Mouse (Mus musculus): Measurements from ENCODE around the gene Adipoq. TPM values are rescaled to one million over a fixed set of nuclear protein-coding genes. Genes with fewer than 3 reads are reported as not detected.
"Not testable (repeated sequence)": the region's sequence is repeated elsewhere in the genome, so short reads cannot be mapped to it uniquely, and the experiment has no call there.

Gene Adipoq
- polyA plus RNA-seq, 1 experiment from 2014 or later, result not detected

DNA sequence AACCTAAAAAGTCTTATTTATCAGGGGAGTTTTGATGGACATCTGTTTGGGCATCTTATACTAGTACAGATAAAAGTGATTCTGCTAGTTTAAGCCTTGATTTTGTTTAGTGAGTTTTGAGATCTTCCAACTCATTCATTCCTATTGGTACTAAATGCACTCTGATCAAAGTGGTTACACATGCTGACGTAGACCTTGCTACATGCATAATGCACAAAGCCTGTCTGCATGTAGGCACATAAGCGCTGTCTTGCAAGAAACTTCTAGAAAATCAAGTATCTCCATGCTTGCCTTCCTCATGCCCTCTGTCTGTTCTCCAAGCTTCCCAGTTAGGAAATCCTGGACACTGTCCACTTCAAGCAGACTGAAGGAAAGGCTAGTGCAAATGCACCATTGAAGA is 31.5 kb downstream of the Adipoq start:
- Histone ChIP-seq H3K4me1 (replicated peaks; ENCODE audit: control insufficient read depth, insufficient read depth, low read length) (no peaks in the 10 kb centered on the region), H3K9me3 (ENCODE audit: control insufficient read depth, low read length) (no peaks in the 10 kb centered on the region), H3K4me2 (ENCODE audit: low read length) (no peak overlapping the region), H3K27me3 (replicated peaks; ENCODE audit: control insufficient read depth, insufficient read depth, low read length) (no peaks in the 10 kb centered on the region), H3K4me3 (ENCODE audit: low read depth, low read length) (no peak overlapping the region), H3K9ac (ENCODE audit: low read length) (no peak overlapping the region), H3K27ac (ENCODE audit: low read depth) (no peak overlapping the region), H3K36me3 (ENCODE audit: control insufficient read depth, insufficient read depth, low read length) (no peaks in the 10 kb centered on the region)
- WGBS, result 91% methylated on average over 2 of the region's 2 CpGs
- ATAC-seq (replicated peaks; ENCODE audit: low FRiP score, low TSS enrichment, low read depth) (no peak), DNase-seq (ENCODE audit: low spot score) (no peak)

DNA sequence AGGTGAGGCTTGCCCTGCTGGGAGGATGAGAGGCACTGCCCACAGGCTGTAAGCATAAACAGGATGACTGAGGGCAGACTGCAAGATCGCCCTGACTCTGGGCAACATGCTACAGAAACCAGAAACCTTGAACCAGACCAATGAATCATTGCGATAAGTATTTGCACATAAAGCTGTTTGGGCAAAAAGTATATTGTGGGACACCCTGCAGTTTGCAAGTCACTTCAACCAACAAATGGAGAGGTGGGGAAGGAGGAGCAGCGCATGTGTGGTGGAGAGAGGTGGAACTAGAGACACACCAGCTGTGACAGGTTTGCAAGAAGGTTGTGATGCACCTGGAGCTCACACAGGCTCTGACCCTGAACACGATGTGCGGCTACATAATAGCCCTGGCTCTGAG is 32.5 kb downstream of the Adipoq start:
- no peak overlapping the region for H3K27ac ChIP-seq (ENCODE audit: low read depth)
- H3K4me3 ChIP-seq (ENCODE audit: low read depth, low read length), result no peak overlapping the region
- H3K4me1 ChIP-seq (replicated peaks; ENCODE audit: control insufficient read depth, insufficient read depth, low read length), result no peaks in the 10 kb centered on the region
- ATAC-seq (replicated peaks; ENCODE audit: low FRiP score, low TSS enrichment, low read depth), result no peak
- no peaks in the 10 kb centered on the region for H3K27me3 ChIP-seq (replicated peaks; ENCODE audit: control insufficient read depth, insufficient read depth, low read length)
- WGBS, result 85% methylated on average over 5 of the region's 5 CpGs
- no peaks in the 10 kb centered on the region for H3K9me3 ChIP-seq (ENCODE audit: control insufficient read depth, low read length)
- no peaks in the 10 kb centered on the region for H3K36me3 ChIP-seq (ENCODE audit: control insufficient read depth, insufficient read depth, low read length)
- no peak for DNase-seq (ENCODE audit: low spot score)
- no peak overlapping the region for H3K4me2 ChIP-seq (ENCODE audit: low read length)
- H3K9ac ChIP-seq (ENCODE audit: low read length), result no peak overlapping the region

GRCm38 (mm10) chr16:23179436-23179835 is 33.1 kb downstream of the Adipoq start:
- not testable (repeated sequence) for H3K4me2 ChIP-seq (ENCODE audit: low read length); H3K4me1 ChIP-seq (replicated peaks; ENCODE audit: control insufficient read depth, insufficient read depth, low read length); H3K9me3 ChIP-seq (ENCODE audit: control insufficient read depth, low read length); H3K9ac ChIP-seq (ENCODE audit: low read length); H3K27me3 ChIP-seq (replicated peaks; ENCODE audit: control insufficient read depth, insufficient read depth, low read length); H3K4me3 ChIP-seq (ENCODE audit: low read depth, low read length); DNase-seq (ENCODE audit: low spot score); ATAC-seq (replicated peaks; ENCODE audit: low FRiP score, low TSS enrichment, low read depth); H3K27ac ChIP-seq (ENCODE audit: low read depth); H3K36me3 ChIP-seq (ENCODE audit: control insufficient read depth, insufficient read depth, low read length)
- WGBS, result 89% methylated on average over 18 of the region's 18 CpGs

- Histone ChIP-seq H3K36me3 (ENCODE audit: control insufficient read depth, insufficient read depth, low read length) (no peaks in the 10 kb centered on the region), H3K9ac (ENCODE audit: low read length) (no peak overlapping the region), H3K9me3 (ENCODE audit: control insufficient read depth, low read length) (no peaks in the 10 kb centered on the region), H3K27ac (ENCODE audit: low read depth) (no peak overlapping the region), H3K4me2 (ENCODE audit: low read length) (no peak overlapping the region), H3K4me3 (ENCODE audit: low read depth, low read length) (no peak overlapping the region), H3K4me1 (replicated peaks; ENCODE audit: control insufficient read depth, insufficient read depth, low read length) (no peaks in the 10 kb centered on the region), H3K27me3 (replicated peaks; ENCODE audit: control insufficient read depth, insufficient read depth, low read length) (no peaks in the 10 kb centered on the region)
- ATAC-seq (replicated peaks; ENCODE audit: low FRiP score, low TSS enrichment, low read depth), result no peak
- WGBS, result 64% methylated on average over 4 of the region's 4 CpGs
- DNase-seq (ENCODE audit: low spot score), result no peak
Measured at GRCm38 (mm10) chr16:23181054-23181453, 34.7 kb downstream of the Adipoq start.

DNA sequence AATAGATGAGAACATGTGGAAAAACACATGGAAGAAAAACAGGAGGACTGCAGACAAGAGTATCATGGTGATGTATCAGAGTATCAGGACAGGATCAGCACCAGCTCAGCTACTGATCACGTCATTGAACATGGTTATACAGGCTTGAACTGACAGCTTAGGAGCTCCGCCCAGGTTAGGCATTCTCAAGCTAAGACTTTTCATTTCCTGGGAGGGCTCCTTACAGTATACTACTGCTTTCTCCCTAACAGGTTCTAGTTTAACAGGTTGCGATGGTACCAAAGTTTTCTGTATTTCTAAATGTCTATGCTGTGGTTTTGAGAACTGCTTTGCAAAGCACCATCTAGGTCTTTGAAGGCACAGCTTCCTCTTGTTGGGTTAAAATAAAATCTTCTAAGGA is 35.2 kb downstream of the Adipoq start:
- 79% methylated on average over 3 of the region's 3 CpGs for WGBS
- Histone ChIP-seq H3K9ac (ENCODE audit: low read length) (no peak overlapping the region), H3K36me3 (ENCODE audit: control insufficient read depth, insufficient read depth, low read length) (no peaks in the 10 kb centered on the region), H3K27me3 (replicated peaks; ENCODE audit: control insufficient read depth, insufficient read depth, low read length) (no peaks in the 10 kb centered on the region), H3K4me3 (ENCODE audit: low read depth, low read length) (no peak overlapping the region), H3K27ac (ENCODE audit: low read depth) (no peak overlapping the region), H3K4me1 (replicated peaks; ENCODE audit: control insufficient read depth, insufficient read depth, low read length) (no peaks in the 10 kb centered on the region), H3K9me3 (ENCODE audit: control insufficient read depth, low read length) (no peaks in the 10 kb centered on the region), H3K4me2 (ENCODE audit: low read length) (no peak overlapping the region)
- no peak for ATAC-seq (replicated peaks; ENCODE audit: low FRiP score, low TSS enrichment, low read depth)
- no peak for DNase-seq (ENCODE audit: low spot score)

DNA sequence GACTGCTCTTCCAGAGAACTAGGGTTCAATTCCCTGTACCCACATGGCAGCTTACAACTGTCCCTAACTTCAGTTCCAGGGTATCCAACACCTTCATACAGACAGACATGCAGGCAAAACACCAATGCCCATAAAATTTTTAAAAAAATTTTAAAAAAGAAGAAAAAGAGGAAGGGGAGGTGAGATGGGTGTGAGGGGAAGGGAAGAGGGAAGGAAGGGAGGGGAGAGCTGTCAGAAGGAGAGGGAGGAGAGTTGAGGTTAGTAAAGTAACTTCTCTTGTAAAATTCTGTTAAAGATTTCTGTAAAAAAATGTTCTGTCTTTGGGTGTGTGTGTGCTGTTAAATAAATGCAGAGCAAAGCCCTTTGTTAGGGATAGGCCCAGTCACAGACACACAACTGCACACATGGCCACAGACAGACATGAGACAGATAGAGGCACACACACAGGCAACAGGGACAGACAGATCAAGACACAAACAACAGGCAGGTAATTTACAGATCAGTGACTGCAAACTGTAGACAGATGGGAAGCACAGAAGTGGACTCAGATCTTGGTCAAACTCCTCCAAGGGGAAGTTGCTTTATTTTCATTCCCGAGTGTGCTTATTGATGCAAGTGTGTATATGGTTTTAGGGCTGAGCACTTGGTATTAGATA is 35.7 kb downstream of the Adipoq start:
- Histone ChIP-seq H3K4me3 (ENCODE audit: low read depth, low read length) (no peak overlapping the region), H3K9ac (ENCODE audit: low read length) (no peak overlapping the region), H3K36me3 (ENCODE audit: control insufficient read depth, insufficient read depth, low read length) (no peaks in the 10 kb centered on the region), H3K27ac (ENCODE audit: low read depth) (no peak overlapping the region), H3K27me3 (replicated peaks; ENCODE audit: control insufficient read depth, insufficient read depth, low read length) (no peaks in the 10 kb centered on the region), H3K4me1 (replicated peaks; ENCODE audit: control insufficient read depth, insufficient read depth, low read length) (no peaks in the 10 kb centered on the region), H3K9me3 (ENCODE audit: control insufficient read depth, low read length) (no peaks in the 10 kb centered on the region), H3K4me2 (ENCODE audit: low read length) (no peak overlapping the region)
- 70% methylated on average over 1 of the region's 1 CpGs for WGBS
- no peak for ATAC-seq (replicated peaks; ENCODE audit: low FRiP score, low TSS enrichment, low read depth)
- DNase-seq (ENCODE audit: low spot score), result no peak

- Histone ChIP-seq H3K4me2 (ENCODE audit: low read length) (no peak overlapping the region), H3K27me3 (replicated peaks; ENCODE audit: control insufficient read depth, insufficient read depth, low read length) (no peaks in the 10 kb centered on the region), H3K9me3 (ENCODE audit: control insufficient read depth, low read length) (no peaks in the 10 kb centered on the region), H3K4me3 (ENCODE audit: low read depth, low read length) (no peak overlapping the region), H3K4me1 (replicated peaks; ENCODE audit: control insufficient read depth, insufficient read depth, low read length) (no peaks in the 10 kb centered on the region), H3K9ac (ENCODE audit: low read length) (no peak overlapping the region), H3K27ac (ENCODE audit: low read depth) (no peak overlapping the region), H3K36me3 (ENCODE audit: control insufficient read depth, insufficient read depth, low read length) (no peaks in the 10 kb centered on the region)
- ATAC-seq (replicated peaks; ENCODE audit: low FRiP score, low TSS enrichment, low read depth) (no peak), DNase-seq (ENCODE audit: low spot score) (no peak)
- WGBS, result 92% methylated on average over 2 of the region's 2 CpGs
Measured at GRCm38 (mm10) chr16:23185824-23186223, 39.5 kb downstream of the Adipoq start.

DNA sequence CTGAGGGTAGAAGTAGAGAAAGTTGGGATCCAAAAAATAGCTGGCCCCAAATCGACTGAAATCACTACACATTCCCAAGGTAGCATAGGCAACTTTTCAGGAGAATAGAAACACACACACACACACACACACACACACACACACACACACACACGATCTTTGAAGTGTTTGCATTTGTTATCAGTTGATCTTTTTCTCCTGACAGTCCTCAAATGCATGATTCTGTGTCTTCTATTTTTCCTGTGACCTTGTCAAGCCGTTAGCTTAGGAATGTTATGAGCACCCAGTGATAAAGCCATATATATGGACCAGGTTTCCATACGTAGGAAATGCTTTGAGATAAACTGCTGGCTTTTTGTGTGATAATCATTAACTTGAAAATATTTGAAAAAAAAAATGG is 40.1 kb downstream of the Adipoq start:
- no peak overlapping the region for H3K4me2 ChIP-seq (ENCODE audit: low read length)
- H3K4me1 ChIP-seq (replicated peaks; ENCODE audit: control insufficient read depth, insufficient read depth, low read length), result no peaks in the 10 kb centered on the region
- no peak overlapping the region for H3K27ac ChIP-seq (ENCODE audit: low read depth)
- no peaks in the 10 kb centered on the region for H3K36me3 ChIP-seq (ENCODE audit: control insufficient read depth, insufficient read depth, low read length)
- 60% methylated on average over 4 of the region's 4 CpGs for WGBS
- no peak overlapping the region for H3K4me3 ChIP-seq (ENCODE audit: low read depth, low read length)
- H3K9me3 ChIP-seq (ENCODE audit: control insufficient read depth, low read length), result no peaks in the 10 kb centered on the region
- no peaks in the 10 kb centered on the region for H3K27me3 ChIP-seq (replicated peaks; ENCODE audit: control insufficient read depth, insufficient read depth, low read length)
- DNase-seq (ENCODE audit: low spot score), result no peak
- no peak for ATAC-seq (replicated peaks; ENCODE audit: low FRiP score, low TSS enrichment, low read depth)
- no peak overlapping the region for H3K9ac ChIP-seq (ENCODE audit: low read length)

DNA sequence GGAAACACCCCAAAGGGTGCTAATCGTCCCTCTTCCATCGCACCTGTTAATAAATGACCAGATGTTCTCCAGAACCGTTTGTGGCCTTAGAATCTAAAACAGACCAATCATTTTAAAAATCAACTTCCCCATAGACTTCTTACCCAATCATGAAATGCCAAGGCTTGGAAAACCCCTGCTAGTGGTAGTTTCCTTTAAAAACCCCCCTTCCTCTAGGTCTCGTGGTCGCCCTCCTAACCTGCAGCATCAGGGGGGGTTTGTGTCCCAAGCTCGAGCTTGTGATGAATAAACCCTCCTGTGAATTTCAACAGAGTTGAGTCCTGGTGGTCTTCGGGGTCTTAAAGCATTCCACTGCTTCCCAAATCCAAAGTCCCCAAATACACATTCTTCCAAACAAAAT is 41.6 kb downstream of the Adipoq start:
- ATAC-seq (replicated peaks; ENCODE audit: low FRiP score, low TSS enrichment, low read depth), result no peak
- Histone ChIP-seq H3K4me1 (replicated peaks; ENCODE audit: control insufficient read depth, insufficient read depth, low read length) (no peaks in the 10 kb centered on the region), H3K9me3 (ENCODE audit: control insufficient read depth, low read length) (no peaks in the 10 kb centered on the region), H3K27me3 (replicated peaks; ENCODE audit: control insufficient read depth, insufficient read depth, low read length) (no peaks in the 10 kb centered on the region), H3K4me2 (ENCODE audit: low read length) (no peak overlapping the region), H3K27ac (ENCODE audit: low read depth) (no peak overlapping the region), H3K4me3 (ENCODE audit: low read depth, low read length) (no peak overlapping the region), H3K9ac (ENCODE audit: low read length) (no peak overlapping the region), H3K36me3 (ENCODE audit: control insufficient read depth, insufficient read depth, low read length) (no peaks in the 10 kb centered on the region)
- WGBS, result 78% methylated on average over 7 of the region's 7 CpGs
- no peak for DNase-seq (ENCODE audit: low spot score)

All from intestine, embryonic 14.5 days (tissue).